ENCODE assay signal across 9 mouse cellular contexts in genomic region chr7:140844905-140845665, GRCm38 (mm10). TPM values are rescaled to one million over a fixed set of nuclear protein-coding genes. Genes with fewer than 3 reads are reported as not detected.
DNase-seq lines count a peak whose midpoint lies in the region; ATAC-seq and TF ChIP-seq lines count a peak whose summit lies in the region.
"Had no signal": no experiment of that assay in that cellular context is flagged by ENCODE, and none has a peak within 500 bp of the region (broad histone marks: within the 10 kb centered on the region; RNA-seq: fewer than 3 reads in every experiment).

Scgb1c1 (plus strand) TSS chr7:140845547.

- peaks cover 19% of the 10 kb centered on the region for H3K27me3 ChIP-seq in hindbrain, embryonic 12.5 days
- no peaks in the 10 kb centered on the region; the same call in 1 of the 2 replicates for H3K27me3 ChIP-seq in lung, postnatal 0 days (replicated peaks; ENCODE audit: insufficient read depth, low read length)
- no peaks in the 10 kb centered on the region for H3K27me3 ChIP-seq in thymus, adult 2 months (ENCODE audit: control insufficient read depth, insufficient read depth, low read length)

- H3K4me2 ChIP-seq in hindbrain, embryonic 12.5 days (replicated peaks), result no peak within 1 kb of the TSS
- H3K4me2 ChIP-seq in lung, postnatal 0 days (replicated peaks; ENCODE audit: low read depth, low read length), result no peak within 1 kb of the TSS

- no peaks in the 10 kb centered on the region for H3K4me1 ChIP-seq in hindbrain, embryonic 12.5 days
- H3K4me1 ChIP-seq in lung, postnatal 0 days (ENCODE audit: insufficient read depth, low read depth, low read length), result no peaks in the 10 kb centered on the region
- no peaks in the 10 kb centered on the region for H3K4me1 ChIP-seq in thymus, adult 2 months (replicated peaks; ENCODE audit: control insufficient read depth, insufficient read depth, low read length)

- DNase-seq in MEL-GATA-1-ER (ENCODE audit: extremely low read depth, low read depth), result peak; percentile 57
- DNase-seq in cerebellum, adult 9-10 months, result peak; percentile 88
- DNase-seq in frontal cortex, adult 2 months (ENCODE audit: extremely low spot score in 1 of 2, low spot score in 1 of 2), result peak; percentile 65 to 95
- DNase-seq in layer of hippocampus, postnatal 10 days (ENCODE audit: low spot score in 2 of 2), result peak; percentile 96 to 97
- DNase-seq in lung, postnatal 0 days (ENCODE audit: low spot score), result peak; percentile 94
- peak; percentile 89 for DNase-seq in ovary, postnatal 10 days (ENCODE audit: low spot score)
- peak; percentile 90 for DNase-seq in thymus, adult 2 months

- WGBS in hindbrain, embryonic 12.5 days, result 28% methylated on average over 14 of the region's 14 CpGs
- WGBS in lung, postnatal 0 days, result 18% methylated on average over 14 of the region's 14 CpGs
- WGBS in thymus, adult 2 months, result 33% methylated on average over 14 of the region's 14 CpGs

- peak; percentile 93 for TF ChIP-seq CTCF in lung, postnatal 0 days (IDR thresholded peaks at IDR 0.05)
- TF ChIP-seq CTCF in thymus, adult 2 months (IDR thresholded peaks at IDR 0.05; ENCODE audit: borderline replicate concordance, control insufficient read depth, extremely low read depth, insufficient read depth, low read length, poor library complexity), result peak; percentile 80; the same call in 1 of the 2 replicates

- H3K4me3 ChIP-seq in hindbrain, embryonic 12.5 days, result no peak within 1 kb of the TSS
- H3K4me3 ChIP-seq in lung, postnatal 0 days (ENCODE audit: low read depth, low read length), result no peak within 1 kb of the TSS
- H3K4me3 ChIP-seq in thymus, adult 2 months (ENCODE audit: control insufficient read depth, insufficient read depth, low read length), result no peak within 1 kb of the TSS

- no peak within 1 kb of the TSS for H3K27ac ChIP-seq in hindbrain, embryonic 12.5 days
- H3K27ac ChIP-seq in lung, postnatal 0 days (ENCODE audit: low read length), result no peak within 1 kb of the TSS
- no peak within 1 kb of the TSS for H3K27ac ChIP-seq in thymus, adult 2 months (ENCODE audit: control insufficient read depth, insufficient read depth, low read length)
- H3K27ac ChIP-seq: macrophage had no signal

- peak; percentile 67 for TF ChIP-seq EP300 in lung, postnatal 0 days (IDR thresholded peaks at IDR 0.05)

- no peaks in the 10 kb centered on the region for H3K36me3 ChIP-seq in hindbrain, embryonic 12.5 days
- H3K36me3 ChIP-seq in lung, postnatal 0 days (ENCODE audit: insufficient read depth, low read length), result no peaks in the 10 kb centered on the region
- no peaks in the 10 kb centered on the region for H3K36me3 ChIP-seq in thymus, adult 2 months (ENCODE audit: control insufficient read depth, insufficient read depth, low read length)

- H3K9ac ChIP-seq in hindbrain, embryonic 12.5 days, result no peak within 1 kb of the TSS
- no peak within 1 kb of the TSS for H3K9ac ChIP-seq in lung, postnatal 0 days (replicated peaks; ENCODE audit: low read depth)

- TF ChIP-seq POLR2A in thymus, adult 2 months (IDR thresholded peaks at IDR 0.05; ENCODE audit: control insufficient read depth, extremely low read depth, insufficient read depth, low read length, poor library complexity), result no peak

- peak; percentile 74 for ATAC-seq in hindbrain, embryonic 12.5 days (ENCODE audit: low FRiP score)
- ATAC-seq in lung, postnatal 0 days, result peak; percentile 83

- no peaks in the 10 kb centered on the region for H3K9me3 ChIP-seq in hindbrain, embryonic 12.5 days (replicated peaks)
- H3K9me3 ChIP-seq in lung, postnatal 0 days (ENCODE audit: low read length), result no peaks in the 10 kb centered on the region

RNA-seq across cellular contexts. Expression of gene Scgb1c1, which starts in this region (rescaled TPM):
- 1.4 and 6.3 TPM in 2 replicates for polyA plus RNA-seq in frontal cortex, adult 2 months (2012; rRNA removed)
- not detected in 2 replicates for polyA plus RNA-seq in hindbrain, embryonic 12.5 days (2016; fragmentation: Nextera tagmentation; extraction: Ambion mirVana)
- not detected for total RNA-seq in layer of hippocampus, postnatal 10 days (2021)
- polyA plus RNA-seq in lung, postnatal 0 days (2015; fragmentation: Nextera tagmentation; extraction: Ambion mirVana), result 25.9 and 27.0 TPM in 2 replicates
- 2.0 and 3.2 TPM in 2 replicates for polyA plus RNA-seq in thymus, adult 2 months (2012; rRNA removed)
- polyA plus RNA-seq: macrophage had no signal

Comparison
In these comparisons a context has a peak if more than half of its experiments do, and no peak if none do; other contexts are left out.
1. Peak in ATAC-seq in hindbrain, embryonic 12.5 days; RNA of the gene not detected or under 1 TPM.
2. Peak in DNase-seq in layer of hippocampus, postnatal 10 days; RNA of the gene not detected or under 1 TPM.